Mouse (Mus musculus): ENCODE data around the gene Prss50.

DNA sequence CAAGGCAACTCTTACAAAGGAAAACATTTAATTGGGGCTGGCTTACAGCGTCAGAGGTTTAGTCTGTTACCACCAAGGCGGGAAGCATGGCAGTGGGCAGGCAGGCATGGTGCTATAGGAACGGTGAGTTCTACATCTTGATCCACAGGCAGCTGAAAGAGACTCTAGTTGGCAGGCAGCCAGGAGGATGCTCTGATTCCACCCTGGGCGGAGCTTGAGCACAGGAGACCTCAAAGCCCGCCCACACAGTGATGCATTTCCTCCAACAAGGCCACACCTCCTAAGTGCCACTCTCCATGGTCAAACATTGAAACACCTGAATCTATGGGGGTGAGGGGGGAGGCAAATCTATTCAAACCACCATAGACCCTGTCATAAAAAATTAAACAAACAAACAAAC, 24.7 kb upstream of the Prss50 start:
- no peak for TF ChIP-seq HCFC1 (IDR thresholded peaks at IDR 0.05; ENCODE audit: borderline replicate concordance, insufficient read depth, low read length)
- no peak for TF ChIP-seq ZNF384 (IDR thresholded peaks at IDR 0.05; ENCODE audit: low read depth, low read length)
- TF ChIP-seq MAFK (IDR thresholded peaks at IDR 0.05; ENCODE audit: insufficient read depth, low read depth, low read length), result no peak
- no peak for TF ChIP-seq CHD2 (IDR thresholded peaks at IDR 0.05; ENCODE audit: low read depth, low read length)

All from ES-E14 (cell line).